Mouse (Mus musculus) hindbrain, embryonic 16.5 days (tissue): Measurements from ENCODE around the gene Otud7b. TPM values are rescaled to one million over a fixed set of nuclear protein-coding genes. Genes with fewer than 3 reads are reported as not detected.
"Not testable (repeated sequence)": the region's sequence is repeated elsewhere in the genome, so short reads cannot be mapped to it uniquely, and the experiment has no call there.

Source experiments
- ATAC-seq: fragments of 200-750 bp; cut with Nextera tagmentation; 2 replicates; pipeline ENCODE4 v1.8.0; 2017; ENCODE audit warnings: moderate TSS enrichment, moderate library complexity
- H3K27ac ChIP-seq: fragments of 300-500 bp; sonication (generic); 2 replicates; pipeline ENCODE4 v1.5.1; 2014; ENCODE audit warnings: low read depth, mild to moderate bottlenecking, control low read depth, low read length, moderate library complexity
- H3K27me3 ChIP-seq: fragments of 300-500 bp; sonication (generic); replicated peaks from 2 replicates; pipeline ENCODE4 v1.6.1; 2014; ENCODE audit warnings: low read length; ENCODE audit not compliant: control insufficient read depth, insufficient read depth
- H3K36me3 ChIP-seq: fragments of 300-500 bp; sonication (generic); 2 replicates; pipeline ENCODE4 v1.6.1; 2014; ENCODE audit warnings: mild to moderate bottlenecking, low read length, moderate library complexity, mixed read lengths; ENCODE audit not compliant: control insufficient read depth, insufficient read depth
- H3K4me1 ChIP-seq: fragments of 300-500 bp; sonication (generic); 2 replicates; pipeline ENCODE4 v1.6.1; 2014; ENCODE audit warnings: low read depth, low read length; ENCODE audit not compliant: control insufficient read depth, insufficient read depth
- H3K4me2 ChIP-seq: fragments of 300-500 bp; sonication (generic); 2 replicates; pipeline ENCODE4 v1.6.1; 2014; ENCODE audit warnings: mild to moderate bottlenecking, low read length, control low read depth, moderate library complexity
- H3K4me3 ChIP-seq: fragments of 300-500 bp; sonication (generic); 2 replicates; pipeline ENCODE4 v1.5.1; 2014; ENCODE audit warnings: mild to moderate bottlenecking, low read length, control low read depth, moderate library complexity
- H3K9ac ChIP-seq: fragments of 300-500 bp; sonication (generic); 2 replicates; pipeline ENCODE4 v1.6.1; 2014; ENCODE audit warnings: low read depth, mild to moderate bottlenecking, control low read depth, low read length, moderate library complexity
- H3K9me3 ChIP-seq: fragments of 300-500 bp; sonication (generic); 2 replicates; pipeline ENCODE4 v1.6.1; 2014; ENCODE audit warnings: mild to moderate bottlenecking, low read length, moderate library complexity; ENCODE audit not compliant: control insufficient read depth
- WGBS: fragments of 180-500 bp; shearing (Covaris S2); extraction: QIAGEN DNeasy Blood & Tissue Kit; methylation state at CpG from one replicate; pipeline ENCODE4 v1.1.7; 2014; 5-methylcytosine and 5-hydroxymethylcytosine counted together
- polyA plus RNA-seq: library from polyadenylated mRNA; unstranded; fragments of >200 nt; fragmentation: Nextera tagmentation; extraction: Ambion mirVana; gene quantifications from 2 replicates; pipeline ENCODE4 v1.2.1, GENCODE M21; 2015

Gene Otud7b
- polyA plus RNA-seq, 1 experiment from 2014 or later: 8.7 TPM

- Histone ChIP-seq H3K4me1 (peaks cover 23% of the 10 kb centered on the region), H3K36me3 (peaks cover 10% of the 10 kb centered on the region), H3K9ac (no peak overlapping the region), H3K4me3 (no peak overlapping the region), H3K27ac (no peak overlapping the region), H3K27me3 (no peaks in the 10 kb centered on the region), H3K9me3 (no peaks in the 10 kb centered on the region), H3K4me2 (no peak overlapping the region)
- 87% methylated on average over 4 of the region's 4 CpGs for WGBS
- ATAC-seq: no peak
These were observed 65.9 kb downstream of the Otud7b start for GRCm38 (mm10) chr3:96170276-96170675.

- ATAC-seq: no peak
- Histone ChIP-seq H3K9ac (no peak overlapping the region), H3K27me3 (no peaks in the 10 kb centered on the region), H3K4me3 (no peak overlapping the region), H3K4me2 (peak overlapping the region; percentile 67), H3K4me1 (peaks cover 23% of the 10 kb centered on the region), H3K9me3 (no peaks in the 10 kb centered on the region), H3K27ac (peak overlapping the region; percentile 98; the same call in 1 of the 2 replicates), H3K36me3 (peaks cover 15% of the 10 kb centered on the region)
- 70% methylated on average over 10 of the region's 10 CpGs for WGBS
These were observed 66.7 kb downstream of the Otud7b start for GRCm38 (mm10) chr3:96170976-96171545.

- H3K9ac ChIP-seq: peak overlapping the region; percentile 84
- peak; percentile 19 for ATAC-seq
- H3K4me3 ChIP-seq: peak overlapping the region; percentile 95
- H3K4me2 ChIP-seq: peak overlapping the region; percentile 67
- peak overlapping the region; percentile 98 for H3K27ac ChIP-seq
- peaks cover 23% of the 10 kb centered on the region for H3K4me1 ChIP-seq
- peaks cover 21% of the 10 kb centered on the region for H3K36me3 ChIP-seq
- WGBS: 21% methylated on average over 18 of the region's 18 CpGs
- H3K27me3 ChIP-seq: no peaks in the 10 kb centered on the region
- H3K9me3 ChIP-seq: no peaks in the 10 kb centered on the region
These were observed 67.4 kb downstream of the Otud7b start for GRCm38 (mm10) chr3:96171583-96172196.

GRCm38 (mm10) chr3:96172197-96173178 is 68.2 kb downstream of the Otud7b start, which contains the start of gene Sf3b4:
Gene Sf3b4 (plus strand): TSS chr3:96172332.
- peak within 1 kb of the TSS; percentile 92 for H3K4me2 ChIP-seq
- H3K4me1 ChIP-seq: peaks cover 23% of the 10 kb centered on the region
- H3K9me3 ChIP-seq: no peaks in the 10 kb centered on the region
- peak within 1 kb of the TSS; percentile 98 for H3K27ac ChIP-seq
- no peaks in the 10 kb centered on the region for H3K27me3 ChIP-seq
- WGBS: 1% methylated on average over 55 of the region's 58 CpGs
- H3K4me3 ChIP-seq: peak within 1 kb of the TSS; percentile 95
- H3K36me3 ChIP-seq: peaks cover 23% of the 10 kb centered on the region
- H3K9ac ChIP-seq: peak within 1 kb of the TSS; percentile 84
- ATAC-seq: peak; percentile 96

- WGBS: 44% methylated on average over 7 of the region's 7 CpGs
- H3K9ac ChIP-seq: peak overlapping the region; percentile 84
- no peaks in the 10 kb centered on the region for H3K27me3 ChIP-seq
- no peak for ATAC-seq
- H3K9me3 ChIP-seq: no peaks in the 10 kb centered on the region
- peaks cover 23% of the 10 kb centered on the region for H3K4me1 ChIP-seq
- H3K27ac ChIP-seq: no peak overlapping the region
- H3K36me3 ChIP-seq: peaks cover 29% of the 10 kb centered on the region
- H3K4me2 ChIP-seq: peak overlapping the region; percentile 92
- peak overlapping the region; percentile 95 for H3K4me3 ChIP-seq
These were observed 68.9 kb downstream of the Otud7b start for GRCm38 (mm10) chr3:96173185-96173584.

- H3K27ac ChIP-seq, H3K4me2 ChIP-seq: not testable (repeated sequence)
- 80% methylated on average over 3 of the region's 4 CpGs for WGBS
These were observed 69.7 kb downstream of the Otud7b start for GRCm38 (mm10) chr3:96174042-96174441.

GRCm38 (mm10) chr3:96175251-96175650 is 70.9 kb downstream of the Otud7b start:
- no peaks in the 10 kb centered on the region for H3K9me3 ChIP-seq
- peaks cover 23% of the 10 kb centered on the region for H3K4me1 ChIP-seq
- no peak overlapping the region for H3K4me3 ChIP-seq
- WGBS: 93% methylated on average over 6 of the region's 6 CpGs
- no peak overlapping the region for H3K9ac ChIP-seq
- no peak overlapping the region for H3K27ac ChIP-seq
- no peak for ATAC-seq
- no peaks in the 10 kb centered on the region for H3K27me3 ChIP-seq
- H3K4me2 ChIP-seq: no peak overlapping the region
- H3K36me3 ChIP-seq: peaks cover 32% of the 10 kb centered on the region

More at GRCm38 (mm10) chr3:96174042-96174441, 69.7 kb downstream of the Otud7b start:
- not testable (repeated sequence) for H3K9me3 ChIP-seq, H3K9ac ChIP-seq, ATAC-seq, H3K27me3 ChIP-seq, H3K4me3 ChIP-seq
- Histone ChIP-seq H3K4me1 (peaks cover 23% of the 10 kb centered on the region), H3K36me3 (peaks cover 32% of the 10 kb centered on the region)

- Histone ChIP-seq H3K9me3 (no peaks in the 10 kb centered on the region), H3K4me2 (no peak overlapping the region), H3K9ac (no peak overlapping the region), H3K27me3 (no peaks in the 10 kb centered on the region), H3K27ac (no peak overlapping the region), H3K4me1 (peaks cover 22% of the 10 kb centered on the region), H3K36me3 (peaks cover 32% of the 10 kb centered on the region), H3K4me3 (no peak overlapping the region)
- WGBS: 86% methylated on average over 4 of the region's 4 CpGs
- no peak for ATAC-seq
These were observed 74.1 kb downstream of the Otud7b start for GRCm38 (mm10) chr3:96178427-96178826.

GRCm38 (mm10) chr3:96178902-96179301 is 74.6 kb downstream of the Otud7b start:
- H3K27ac ChIP-seq: no peak overlapping the region
- no peak overlapping the region for H3K9ac ChIP-seq
- no peaks in the 10 kb centered on the region for H3K9me3 ChIP-seq
- no peaks in the 10 kb centered on the region for H3K27me3 ChIP-seq
- no peak overlapping the region for H3K4me3 ChIP-seq
- H3K36me3 ChIP-seq: peaks cover 31% of the 10 kb centered on the region
- WGBS: 98% methylated on average over 2 of the region's 2 CpGs
- H3K4me1 ChIP-seq: peaks cover 21% of the 10 kb centered on the region
- ATAC-seq: no peak
- H3K4me2 ChIP-seq: no peak overlapping the region
